Mouse (Mus musculus): ENCODE data around the gene Shank2.

Shank2 gene

DNA sequence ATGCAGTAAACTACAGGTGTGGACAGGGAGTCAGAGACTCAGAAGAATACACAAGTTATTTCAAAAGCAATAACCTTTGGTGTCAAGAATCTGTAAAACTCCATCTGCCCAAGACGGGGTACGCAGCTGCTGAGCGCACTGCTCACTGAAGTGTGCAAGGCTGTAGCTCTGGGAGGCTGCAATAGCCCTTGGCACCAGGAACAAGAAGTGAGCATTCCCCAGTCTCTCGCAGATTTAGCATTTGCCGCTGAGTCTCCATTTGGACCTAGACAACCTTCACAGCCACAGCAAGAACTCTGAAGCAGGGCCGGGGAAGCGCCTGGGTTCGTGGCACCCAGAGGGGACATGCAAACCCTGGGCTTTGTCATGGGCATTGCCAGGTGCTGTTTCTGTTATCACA is 371.3 kb downstream of the Shank2 start:
- DNase-seq: no peak

GRCm38 (mm10) chr7:144375483-144375882 is 373.8 kb downstream of the Shank2 start:
- DNase-seq: no peak

- no peak for DNase-seq
These were observed 376.5 kb downstream of the Shank2 start for GRCm38 (mm10) chr7:144378254-144378653.

DNA sequence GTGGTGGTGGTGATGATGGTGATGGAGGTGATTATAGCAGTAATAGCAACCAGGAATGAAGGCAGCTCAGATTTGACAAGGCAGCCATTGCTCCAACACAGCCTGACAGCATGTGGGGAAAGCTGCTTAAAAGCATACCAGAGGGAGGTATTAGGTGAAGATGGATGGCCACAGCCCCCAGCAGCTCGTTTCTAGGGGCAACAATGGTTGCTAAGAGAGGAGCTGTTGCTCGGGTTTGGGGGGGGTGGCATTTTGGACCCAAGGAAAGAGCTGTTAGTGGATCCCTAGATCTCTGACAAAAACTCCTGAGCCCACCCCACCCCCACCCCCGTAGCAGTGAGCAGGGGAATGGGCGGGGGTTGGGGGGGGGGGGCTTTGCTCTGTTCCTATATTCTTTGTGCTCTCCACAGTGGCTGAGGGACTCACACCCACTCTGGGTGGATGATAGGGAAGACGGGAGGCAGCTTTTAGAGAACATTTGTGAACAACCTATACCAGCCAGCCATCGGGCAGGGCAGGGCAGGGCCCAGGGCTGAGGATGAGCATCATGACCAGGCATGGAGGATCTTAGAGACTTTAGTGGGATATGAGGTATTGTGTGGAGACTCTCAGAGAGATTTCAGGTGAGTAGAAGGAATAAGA is 377.6 kb downstream of the Shank2 start:
- DNase-seq: no peak

GRCm38 (mm10) chr7:144381588-144381987 is 379.9 kb downstream of the Shank2 start:
- DNase-seq: no peak

GRCm38 (mm10) chr7:144387537-144387936 is 385.8 kb downstream of the Shank2 start:
- DNase-seq: no peak

- no peak for DNase-seq
These were observed 388.0 kb downstream of the Shank2 start for GRCm38 (mm10) chr7:144389704-144390103.

- no peak for DNase-seq
These were observed 388.9 kb downstream of the Shank2 start for GRCm38 (mm10) chr7:144390676-144391075.

DNA sequence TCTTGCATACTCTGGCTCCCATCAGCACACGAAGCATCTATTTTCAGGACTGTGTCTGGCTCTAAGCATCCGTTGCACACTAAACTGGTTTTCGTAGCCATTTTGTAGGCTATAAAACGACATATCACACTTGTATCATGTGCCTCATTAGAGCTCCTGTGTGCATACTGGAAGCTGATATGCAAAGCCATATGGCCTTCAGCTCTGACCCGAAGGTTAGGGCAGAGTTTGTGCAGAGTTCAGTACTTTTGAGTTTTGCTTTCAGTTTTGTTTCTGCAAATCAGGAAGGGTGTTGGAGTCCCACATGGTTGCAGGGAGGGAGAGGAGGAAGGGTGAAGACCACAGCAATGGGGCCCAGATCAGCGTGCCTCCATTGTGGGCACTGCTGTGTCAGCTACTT is 390.0 kb downstream of the Shank2 start:
- DNase-seq: no peak

GRCm38 (mm10) chr7:144402492-144402891 is 400.8 kb downstream of the Shank2 start:
- DNase-seq: no peak

GRCm38 (mm10) chr7:144407675-144408074 is 405.9 kb downstream of the Shank2 start:
- no peak for DNase-seq

- DNase-seq: no peak
These were observed 406.8 kb downstream of the Shank2 start for GRCm38 (mm10) chr7:144408464-144409000.

- no peak for DNase-seq
These were observed 408.0 kb downstream of the Shank2 start for GRCm38 (mm10) chr7:144409682-144410081.

- no peak for DNase-seq
These were observed 410.5 kb downstream of the Shank2 start for GRCm38 (mm10) chr7:144411967-144412906.

DNA sequence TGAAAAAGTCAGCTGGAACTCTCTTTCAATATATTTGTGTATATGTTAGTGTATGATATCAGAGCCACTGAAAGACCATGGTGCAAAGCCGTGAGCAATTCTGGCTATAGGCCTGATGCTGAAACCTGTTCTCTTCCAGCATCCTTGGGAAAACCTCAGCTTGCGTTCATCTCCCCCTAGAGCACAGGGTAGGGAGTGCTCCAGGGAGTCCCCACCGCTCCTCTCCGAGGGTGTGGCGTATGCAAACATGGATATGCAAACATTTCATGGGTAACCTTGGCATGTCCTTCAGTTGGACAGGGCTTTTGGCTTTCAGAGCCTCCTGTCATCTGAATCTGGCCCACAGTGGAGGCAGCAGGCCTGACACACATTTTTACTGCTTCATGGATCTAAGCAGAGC is 412.9 kb downstream of the Shank2 start:
- DNase-seq: no peak

GRCm38 (mm10) chr7:144415795-144416194 is 414.1 kb downstream of the Shank2 start:
- DNase-seq: no peak

DNA sequence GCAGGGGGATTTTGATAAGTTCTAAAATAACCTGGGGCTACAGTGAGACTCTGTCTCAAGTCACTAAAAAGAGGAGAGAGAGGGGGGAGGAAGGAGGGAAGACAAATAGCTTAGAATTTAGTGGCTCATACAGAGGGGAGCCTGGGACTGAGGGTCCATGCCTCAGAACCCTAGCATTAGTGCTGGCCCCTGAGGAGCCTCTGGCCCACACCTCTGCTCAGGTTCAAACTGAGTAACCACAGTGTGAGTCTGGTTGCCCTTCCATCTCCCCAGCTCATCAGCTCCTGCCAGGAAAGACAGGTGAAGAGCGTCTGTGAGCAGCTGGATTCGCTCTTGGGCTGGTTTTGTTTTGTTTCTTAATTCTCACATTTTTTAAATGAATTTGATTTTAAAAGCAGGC is 415.5 kb downstream of the Shank2 start:
- no peak for DNase-seq

DNA sequence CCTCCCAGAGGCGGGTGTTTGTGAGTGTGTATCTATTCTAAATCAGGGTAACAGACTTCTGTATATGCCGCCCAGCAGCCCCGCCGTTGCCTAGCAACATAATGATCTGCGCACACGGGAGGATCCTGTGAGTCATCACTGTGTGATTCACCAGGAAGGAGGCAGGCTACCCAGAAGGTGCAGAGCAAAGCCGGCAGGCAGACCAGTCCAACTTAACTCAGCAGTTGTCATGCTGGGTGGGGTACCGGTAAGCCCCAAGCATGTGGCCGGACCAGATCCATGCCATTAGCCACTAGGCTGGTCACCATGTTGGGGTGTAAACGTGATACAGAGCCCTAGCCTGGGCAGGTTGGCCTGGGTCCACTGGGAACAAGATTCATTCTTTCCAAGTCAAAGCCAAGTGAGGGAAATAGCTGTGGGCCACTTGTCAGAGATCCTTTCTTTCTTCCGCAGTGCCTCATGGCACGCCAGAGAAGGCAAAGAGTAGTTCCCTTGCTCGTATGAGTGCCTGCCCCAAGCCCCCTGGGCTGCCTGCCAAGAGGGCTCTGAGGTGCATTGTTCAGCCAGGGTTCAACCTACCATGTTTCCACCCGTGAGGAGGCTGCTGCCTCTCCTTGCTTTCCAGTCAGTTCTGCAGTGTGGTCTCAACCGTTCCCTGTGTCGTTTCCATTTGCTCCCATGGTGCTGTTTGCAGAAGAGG is 416.1 kb downstream of the Shank2 start:
- DNase-seq: peak; percentile 95

DNA sequence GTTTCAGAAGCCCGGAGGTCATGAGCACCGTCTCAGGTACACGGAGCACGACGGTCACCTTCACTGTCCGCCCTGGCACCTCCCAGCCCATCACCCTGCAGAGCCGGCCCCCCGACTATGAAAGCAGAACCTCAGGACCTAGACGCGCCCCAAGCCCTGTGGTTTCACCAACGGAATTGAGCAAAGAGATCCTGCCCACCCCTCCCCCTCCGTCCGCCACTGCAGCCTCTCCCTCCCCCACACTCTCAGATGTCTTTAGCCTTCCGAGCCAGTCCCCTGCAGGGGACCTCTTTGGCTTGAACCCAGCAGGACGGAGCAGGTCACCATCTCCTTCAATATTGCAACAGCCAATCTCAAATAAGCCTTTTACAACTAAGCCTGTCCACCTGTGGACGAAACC is 418.8 kb downstream of the Shank2 start:
- DNase-seq: no peak

- DNase-seq: no peak
These were observed 419.8 kb downstream of the Shank2 start for GRCm38 (mm10) chr7:144421478-144421877.

- no peak for DNase-seq
These were observed 424.2 kb downstream of the Shank2 start for GRCm38 (mm10) chr7:144425953-144426352.

GRCm38 (mm10) chr7:144426594-144426993 is 424.9 kb downstream of the Shank2 start:
- DNase-seq: no peak

GRCm38 (mm10) chr7:144427460-144427859 is 425.7 kb downstream of the Shank2 start:
- no peak for DNase-seq

Measured in layer of hippocampus, adult 9-11 months (tissue).